Mouse (Mus musculus): ENCODE measurements around the gene Tbk1.

Tbk1 gene

DNA sequence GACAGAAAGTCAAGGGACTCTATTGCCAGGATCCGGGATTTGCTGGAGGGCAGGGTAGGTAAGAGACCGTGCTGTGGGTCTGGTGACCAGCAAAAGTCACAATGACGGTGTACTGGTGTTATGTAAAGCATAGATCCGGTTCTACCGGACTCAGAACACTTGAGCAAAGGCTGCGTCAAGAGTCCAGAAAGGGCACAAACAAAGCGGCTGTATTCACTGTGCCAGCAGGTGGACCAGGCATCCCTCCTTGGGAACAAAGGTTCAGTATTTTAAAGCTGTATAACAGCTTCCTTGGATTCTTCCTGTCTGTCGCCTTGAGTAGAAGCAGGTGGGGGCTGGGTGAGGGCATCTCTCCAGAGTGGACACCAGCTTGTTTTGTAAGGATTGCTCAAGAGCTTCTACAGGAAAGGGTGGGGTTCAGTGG, 88.1 kb downstream of the Tbk1 start:
- no peak for DNase-seq (ENCODE audit: low read depth, low spot score)

DNA sequence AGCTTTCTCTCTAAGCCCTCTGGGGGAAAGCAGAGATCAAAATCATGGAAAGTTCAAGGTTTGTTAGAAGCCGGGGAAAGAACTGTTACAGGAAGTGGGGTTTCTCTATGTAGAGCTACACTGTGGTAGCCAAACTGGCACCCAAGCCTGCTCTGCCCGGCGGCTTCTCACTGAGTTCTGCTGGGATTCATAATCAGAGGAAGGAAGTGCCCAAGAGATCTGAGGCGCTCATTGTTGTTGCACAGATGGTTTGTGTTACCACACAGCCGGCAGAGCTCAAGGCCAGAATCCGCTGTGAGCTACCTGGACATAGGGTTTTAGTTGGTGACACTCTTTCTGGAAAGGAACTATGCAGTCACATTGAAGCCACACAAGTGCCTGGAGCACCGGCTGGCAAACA, 88.6 kb downstream of the Tbk1 start:
- no peak for DNase-seq (ENCODE audit: low read depth, low spot score)

DNA sequence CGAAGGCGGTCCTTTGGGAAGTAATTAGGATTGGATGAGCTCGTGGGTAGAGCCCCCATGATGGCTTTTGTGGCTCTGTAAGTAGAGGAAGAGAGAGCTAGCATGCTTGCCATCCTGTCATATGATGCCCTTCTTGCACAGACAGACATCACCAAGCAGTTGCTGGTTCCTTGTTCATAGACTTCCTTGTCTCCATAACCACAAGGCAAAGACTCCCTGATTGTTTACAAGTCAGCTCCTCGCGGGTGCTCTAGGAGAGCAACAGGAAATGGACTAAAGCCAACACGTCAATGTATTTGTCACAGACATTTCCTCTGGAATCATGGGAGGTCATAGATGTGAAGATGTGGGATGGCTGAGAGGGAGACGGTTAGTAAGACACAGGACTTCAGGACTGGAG, 90.0 kb downstream of the Tbk1 start:
- no peak for DNase-seq (ENCODE audit: low read depth, low spot score)
